ENCODE assay signal across 7 mouse cellular contexts in the genomic region with DNA sequence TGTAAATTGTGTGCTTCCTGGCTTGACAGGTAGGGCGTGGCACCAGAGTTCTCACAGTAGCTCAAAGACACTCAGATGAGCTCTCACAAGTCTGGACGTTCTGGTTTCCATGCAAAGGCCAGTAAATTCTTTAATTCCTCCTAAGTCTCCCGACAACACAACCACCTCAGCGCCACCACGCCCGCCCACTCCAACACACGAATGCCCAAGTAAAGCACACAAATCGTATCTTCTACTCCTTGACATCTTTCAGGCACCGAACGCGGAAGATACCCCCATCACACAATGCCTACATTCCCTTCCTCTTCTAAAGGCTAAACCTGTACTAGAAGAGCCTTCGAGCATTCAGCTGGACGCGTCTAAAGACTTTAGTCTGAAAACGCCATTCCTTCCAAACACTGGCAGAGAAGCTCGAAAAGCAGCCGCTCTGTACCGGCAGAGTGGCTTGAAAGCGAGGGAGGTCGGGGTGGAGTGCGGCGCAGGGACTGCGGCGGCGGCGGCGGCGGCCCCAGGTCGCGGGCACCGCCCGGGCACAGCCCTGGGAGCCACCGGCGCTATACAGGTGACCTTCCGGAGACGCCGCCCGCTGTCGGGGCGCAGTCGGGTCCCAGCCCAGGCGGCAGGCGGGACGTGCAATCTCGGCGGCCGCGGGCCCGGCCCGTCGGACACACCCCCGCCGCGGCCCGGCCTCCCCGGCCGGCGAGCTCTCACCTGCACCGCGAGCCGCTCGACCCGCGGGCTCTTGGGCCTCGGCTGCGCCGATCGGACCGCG. TPM values are rescaled to one million over a fixed set of nuclear protein-coding genes. Genes with fewer than 3 reads are reported as not detected.
A peak's percentile ranks its signal among the peaks of the same experiment; 100 is the strongest.
DNase-seq lines count a peak whose midpoint lies in the region; ATAC-seq and TF ChIP-seq lines count a peak whose summit lies in the region.

No protein-coding gene starts in this region.

- H3K4me2 ChIP-seq in liver, embryonic 15.5 days, result peak overlapping the region; percentile 87
- peak overlapping the region; percentile 67 for H3K4me2 ChIP-seq in neural tube, embryonic 15.5 days

- H3K27me3 ChIP-seq in kidney, adult 2 months (replicated peaks; ENCODE audit: control insufficient read depth, insufficient read depth, low read length), result no peaks in the 10 kb centered on the region
- peaks cover 13% of the 10 kb centered on the region for H3K27me3 ChIP-seq in liver, embryonic 15.5 days
- H3K27me3 ChIP-seq in neural tube, embryonic 15.5 days (replicated peaks), result no peaks in the 10 kb centered on the region

- peak; percentile 22 for DNase-seq in urinary bladder, postnatal 14 days (ENCODE audit: low spot score)
- no peak for DNase-seq in urinary bladder, postnatal 4 days (ENCODE audit: low spot score in 2 of 2)
- DNase-seq in brain, embryonic 14.5 days (ENCODE audit: low read depth), result peak; percentile 55
- DNase-seq in forelimb bud, embryonic 11.5 days (ENCODE audit: low read depth, low spot score), result peak; percentile 6
- peak; percentile 25 for DNase-seq in kidney, adult 2 months

- peak overlapping the region; percentile 76 for H3K27ac ChIP-seq in kidney, adult 2 months (ENCODE audit: insufficient read depth, low read depth, low read length)
- peak overlapping the region; percentile 67 for H3K27ac ChIP-seq in liver, embryonic 15.5 days (replicated peaks)
- H3K27ac ChIP-seq in neural tube, embryonic 15.5 days (replicated peaks), result peak overlapping the region; percentile 95

- TF ChIP-seq CTCF in brain, embryonic 14.5 days (IDR thresholded peaks at IDR 0.05; ENCODE audit: borderline replicate concordance, extremely low read depth, insufficient read depth, insufficient read length), result no peak
- 0 out of 2 replicates have a peak, but pooled peaks have one; percentile 13 for TF ChIP-seq CTCF in kidney, adult 2 months (conservative IDR thresholded peaks at IDR 0.05; ENCODE audit: insufficient read depth, insufficient read length, low read depth, low read length)

- TF ChIP-seq POLR2A in brain, embryonic 14.5 days (IDR thresholded peaks at IDR 0.05; ENCODE audit: borderline replicate concordance, extremely low read depth, insufficient read depth, insufficient read length, poor library complexity, severe bottlenecking), result no peak
- no peak for TF ChIP-seq POLR2A in kidney, adult 2 months (IDR thresholded peaks at IDR 0.05; ENCODE audit: low read depth, low read length)

- ATAC-seq in liver, embryonic 15.5 days (ENCODE audit: insufficient read depth), result peak; percentile 79
- ATAC-seq in neural tube, embryonic 15.5 days (ENCODE audit: low FRiP score), result peak; percentile 73

- H3K9me3 ChIP-seq in liver, embryonic 15.5 days (replicated peaks), result no peaks in the 10 kb centered on the region
- no peaks in the 10 kb centered on the region for H3K9me3 ChIP-seq in neural tube, embryonic 15.5 days (replicated peaks)

- peaks cover 3% of the 10 kb centered on the region; the same call in 1 of the 2 replicates for H3K4me1 ChIP-seq in kidney, adult 2 months (ENCODE audit: control insufficient read depth, insufficient read depth, low read length)
- H3K4me1 ChIP-seq in liver, embryonic 15.5 days (replicated peaks), result peaks cover 16% of the 10 kb centered on the region
- H3K4me1 ChIP-seq in neural tube, embryonic 15.5 days, result peaks cover 28% of the 10 kb centered on the region

- under 1% methylated on average over 70 of the region's 70 CpGs for WGBS in kidney, adult 2 months
- under 1% methylated on average over 70 of the region's 70 CpGs for WGBS in liver, embryonic 15.5 days (ENCODE audit: insufficient replicate concordance)
- under 1% methylated on average over 63 of the region's 70 CpGs for WGBS in neural tube, embryonic 15.5 days

- H3K36me3 ChIP-seq in kidney, adult 2 months (ENCODE audit: control insufficient read depth, insufficient read depth, low read length), result no peaks in the 10 kb centered on the region
- H3K36me3 ChIP-seq in liver, embryonic 15.5 days (replicated peaks), result no peaks in the 10 kb centered on the region
- no peaks in the 10 kb centered on the region for H3K36me3 ChIP-seq in neural tube, embryonic 15.5 days

- peak overlapping the region; percentile 67 for H3K4me3 ChIP-seq in kidney, adult 2 months (ENCODE audit: insufficient read depth, low read depth, low read length)
- H3K4me3 ChIP-seq in liver, embryonic 15.5 days (replicated peaks), result peak overlapping the region; percentile 81
- H3K4me3 ChIP-seq in neural tube, embryonic 15.5 days (replicated peaks), result peak overlapping the region; percentile 89

- peak overlapping the region; percentile 67 for H3K9ac ChIP-seq in liver, embryonic 15.5 days
- peak overlapping the region; percentile 93 for H3K9ac ChIP-seq in neural tube, embryonic 15.5 days (replicated peaks)

RNA-seq across cellular contexts. Expression of gene Rala, which starts 0.5 kb away (rescaled TPM):
- polyA plus RNA-seq in brain, embryonic 14.5 days (2012; rRNA removed), result 58.7 and 86.6 TPM in 2 replicates
- polyA plus RNA-seq in kidney, adult 2 months (2012; rRNA removed), result 16.6 and 21.8 TPM in 2 replicates
- 18.2 TPM in 2 replicates for polyA plus RNA-seq in liver, embryonic 15.5 days (2015; fragmentation: Nextera tagmentation; extraction: Ambion mirVana)
- polyA plus RNA-seq in neural tube, embryonic 15.5 days (2015; fragmentation: Nextera tagmentation; extraction: Ambion mirVana), result 214 and 239 TPM in 2 replicates

RNA-seq across cellular contexts. Expression of gene Yae1d1, which starts 49.7 kb away (rescaled TPM):
- 33.1 and 35.5 TPM in 2 replicates for polyA plus RNA-seq in brain, embryonic 14.5 days (2012; rRNA removed)
- 9.1 and 16.1 TPM in 2 replicates for polyA plus RNA-seq in kidney, adult 2 months (2012; rRNA removed)
- 20.5 and 21.2 TPM in 2 replicates for polyA plus RNA-seq in liver, embryonic 15.5 days (2015; fragmentation: Nextera tagmentation; extraction: Ambion mirVana)
- polyA plus RNA-seq in neural tube, embryonic 15.5 days (2015; fragmentation: Nextera tagmentation; extraction: Ambion mirVana), result 78.4 and 80.5 TPM in 2 replicates

Comparison
In these comparisons a context has a peak if more than half of its experiments do, and no peak if none do; other contexts are left out.
1. DNase-seq: peak in urinary bladder, postnatal 14 days (single experiment), brain, embryonic 14.5 days (single experiment), forelimb bud, embryonic 11.5 days (single experiment) and kidney, adult 2 months (single experiment); none in urinary bladder, postnatal 4 days (0 of 2).
2. Peak in every context shown above with its lines, with median percentiles within 50 percentile points of each other: H3K27ac ChIP-seq and H3K4me3 ChIP-seq.